Mouse (Mus musculus): Measurements from ENCODE around the gene Ros1. TPM values are rescaled to one million over a fixed set of nuclear protein-coding genes. Genes with fewer than 3 reads are reported as not detected.

Ros1 gene
- polyA plus RNA-seq (2017; shearing (Covaris generic)): not detected

GRCm38 (mm10) chr10:52194957-52195852 is at the start of gene Ros1:
Gene Ros1 (minus strand): TSS chr10:52195244.

GRCm38 (mm10) chr10:52233301-52233968 is 38.4 kb upstream of the Ros1 start, which contains the start of gene Dcbld1:
Gene Dcbld1 (plus strand): TSS chr10:52233619.

GRCm38 (mm10) chr10:52022413-52023212 is 172.4 kb downstream of the Ros1 start, which contains the start of gene Vgll2:
Gene Vgll2 (plus strand): TSS chr10:52022502.

Other genes with a start within 250 kb of the Ros1 start
- gene Vgll2, start 172.7 kb downstream of the Ros1 start, polyA plus RNA-seq (2017; shearing (Covaris generic)): not detected
- not detected for gene Dcbld1, start 38.4 kb upstream of the Ros1 start, polyA plus RNA-seq (2017; shearing (Covaris generic))
- gene Gm26741, start 163.5 kb upstream of the Ros1 start, polyA plus RNA-seq (2017; shearing (Covaris generic)): not detected
- 5.3 TPM for gene Gopc, start 186.9 kb upstream of the Ros1 start, polyA plus RNA-seq (2017; shearing (Covaris generic))
- not detected for gene Nepn, start 193.7 kb upstream of the Ros1 start, polyA plus RNA-seq (2017; shearing (Covaris generic))
- gene Nus1, start 222.3 kb upstream of the Ros1 start, polyA plus RNA-seq (2017; shearing (Covaris generic)): 5.6 TPM

Data from activated CD4-positive, CD25-positive, alpha-beta regulatory T cell, adult 9 weeks (primary cell).